Mouse (Mus musculus) kidney, adult 2 months (tissue): ENCODE data around the gene Zfp677.
"Not testable (repeated sequence)": the region's sequence is repeated elsewhere in the genome, so short reads cannot be mapped to it uniquely, and the experiment has no call there.

ENCODE experiments used
- CTCF ChIP-seq: fragments of 200-500 bp; conservative IDR thresholded peaks from 2 replicates; pipeline ENCODE4 v1.5.1; 2011; ENCODE audit warnings: low read depth, mild to moderate bottlenecking, control low read depth, low read length, moderate library complexity, mixed read lengths; ENCODE audit not compliant: insufficient read depth, insufficient read length
- POLR2A ChIP-seq: fragments of 200-500 bp; IDR thresholded peaks from one replicate; pipeline ENCODE4 v1.6.1; 2011; ENCODE audit warnings: low read depth, low read length, control low read depth

- TF ChIP-seq CTCF, POLR2A: not testable (repeated sequence)
Measured at GRCm38 (mm10) chr17:21438806-21439400, 55.4 kb downstream of the Zfp677 start.
